Mouse (Mus musculus) kidney, postnatal 0 days (tissue): ENCODE results near the gene Sbk2. TPM values are rescaled to one million over a fixed set of nuclear protein-coding genes. Genes with fewer than 3 reads are reported as not detected.

Experiments
- ATAC-seq: fragments of 200-750 bp; cut with Nextera tagmentation; replicated peaks from 2 replicates; pipeline ENCODE4 v1.8.0; 2017; ENCODE audit warnings: low read depth, moderate number of reproducible peaks, moderate TSS enrichment, moderate library complexity; ENCODE audit not compliant: low FRiP score
- DNase-seq: peaks from one replicate; pipeline ENCODE4 v3.0.0-alpha.2; 2016; ENCODE audit warnings: low spot score
- H3K27ac ChIP-seq: fragments of 300-500 bp; sonication (generic); 2 replicates; pipeline ENCODE4 v1.5.1; 2014; ENCODE audit warnings: mild to moderate bottlenecking
- H3K27me3 ChIP-seq: fragments of 300-500 bp; sonication (generic); 2 replicates; pipeline ENCODE4 v1.6.1; 2014; ENCODE audit warnings: low read length, mixed read lengths; ENCODE audit not compliant: insufficient read depth
- H3K36me3 ChIP-seq: fragments of 300-500 bp; sonication (generic); 2 replicates; pipeline ENCODE4 v1.6.1; 2014; ENCODE audit warnings: low read length, mixed read lengths; ENCODE audit not compliant: insufficient read depth
- H3K4me1 ChIP-seq: fragments of 300-500 bp; sonication (generic); replicated peaks from 2 replicates; pipeline ENCODE4 v1.6.1; 2014; ENCODE audit warnings: antibody characterized with exemption, low read length, mixed read lengths; ENCODE audit not compliant: insufficient read depth
- H3K4me2 ChIP-seq: fragments of 300-500 bp; sonication (generic); 2 replicates; pipeline ENCODE4 v1.6.1; 2014; ENCODE audit warnings: mild to moderate bottlenecking, low read length, moderate library complexity, mixed read lengths
- H3K4me3 ChIP-seq: fragments of 300-500 bp; sonication (generic); replicated peaks from 2 replicates; pipeline ENCODE4 v1.5.1; 2014; ENCODE audit warnings: low read depth, low read length
- H3K9ac ChIP-seq: fragments of 300-500 bp; sonication (generic); 2 replicates; pipeline ENCODE4 v1.6.1; 2014; ENCODE audit warnings: low read depth, low read length
- H3K9me3 ChIP-seq: fragments of 300-500 bp; sonication (generic); replicated peaks from 2 replicates; pipeline ENCODE4 v1.6.1; 2016; ENCODE audit warnings: low read length, inconsistent platforms, mixed read lengths
- CTCF ChIP-seq: IDR thresholded peaks from 2 replicates; pipeline ENCODE4 v1.5.1; 2016; ENCODE audit warnings: antibody characterized with exemption, low read depth, mild to moderate bottlenecking, moderate library complexity
- WGBS: fragments of 180-500 bp; shearing (Covaris S2); extraction: QIAGEN DNeasy Blood & Tissue Kit; methylation state at CpG from one replicate; pipeline ENCODE4 v1.1.7; 2014; 5-methylcytosine and 5-hydroxymethylcytosine counted together
- polyA plus RNA-seq: library from polyadenylated mRNA; unstranded; fragments of >200 nt; fragmentation: Nextera tagmentation; extraction: Ambion mirVana; gene quantifications from 2 replicates; pipeline ENCODE4 v1.2.1, GENCODE M21; 2015

Sbk2 gene
- polyA plus RNA-seq, 1 experiment from 2014 or later = 0.12 TPM

DNA sequence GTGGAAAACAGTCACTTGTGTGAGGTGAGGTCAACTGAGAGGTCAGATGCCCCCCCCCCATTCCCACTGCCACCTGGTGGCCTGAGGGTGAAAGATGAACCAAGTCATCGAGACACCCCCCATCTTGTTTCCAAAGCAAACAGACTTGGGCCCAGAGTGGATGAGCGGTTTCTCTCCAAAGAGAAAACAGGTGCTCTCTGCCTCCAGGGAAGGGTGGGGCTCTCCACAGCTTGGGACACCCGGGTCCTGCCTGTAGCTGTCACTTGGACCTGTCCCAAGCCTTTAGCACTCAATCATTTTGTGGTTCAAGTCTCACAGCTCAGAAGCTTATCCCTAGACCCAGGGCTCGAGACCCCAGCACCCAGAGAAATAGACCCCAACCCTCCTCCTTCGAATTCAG is 679 bp downstream of the Sbk2 start:
- no peaks in the 10 kb centered on the region for H3K27me3 ChIP-seq
- no peaks in the 10 kb centered on the region for H3K9me3 ChIP-seq
- H3K4me3 ChIP-seq = no peak overlapping the region
- no peak for ATAC-seq
- H3K36me3 ChIP-seq = no peaks in the 10 kb centered on the region
- no peak overlapping the region for H3K27ac ChIP-seq
- H3K4me1 ChIP-seq = no peaks in the 10 kb centered on the region
- H3K9ac ChIP-seq = no peak overlapping the region
- 64% methylated on average over 5 of the region's 5 CpGs for WGBS
- H3K4me2 ChIP-seq = no peak overlapping the region
- peak; percentile 14; the same call in 1 of the 2 replicates for TF ChIP-seq CTCF
- no peak for DNase-seq

DNA sequence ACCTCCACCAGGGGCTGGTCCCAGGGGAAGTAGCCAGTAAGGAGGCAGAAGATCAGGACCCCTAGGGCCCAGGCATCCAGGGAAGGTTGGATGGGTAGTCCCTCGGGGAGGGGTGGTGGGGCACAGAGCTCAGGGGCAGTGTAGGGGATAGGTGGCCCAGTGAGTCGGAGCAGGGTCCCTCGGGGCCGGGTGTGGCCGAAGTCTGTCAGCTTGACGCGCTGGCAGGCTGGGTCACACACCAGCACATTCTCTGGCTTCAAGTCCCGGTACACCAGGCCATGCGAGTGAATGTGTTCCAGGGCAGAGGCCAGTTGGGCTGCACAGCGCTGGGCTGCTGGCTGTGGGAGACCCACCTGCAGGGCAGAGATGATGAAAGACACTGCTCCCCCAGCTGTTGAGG is 6.8 kb downstream of the Sbk2 start:
- Histone ChIP-seq H3K27ac (no peak overlapping the region), H3K4me1 (no peaks in the 10 kb centered on the region), H3K9me3 (no peaks in the 10 kb centered on the region), H3K4me3 (no peak overlapping the region), H3K27me3 (no peaks in the 10 kb centered on the region), H3K36me3 (no peaks in the 10 kb centered on the region), H3K4me2 (no peak overlapping the region), H3K9ac (0 out of 2 replicates have a peak overlapping the region, but pooled peaks have one; percentile 14)
- WGBS = 78% methylated on average over 10 of the region's 10 CpGs
- no peak for DNase-seq
- TF ChIP-seq CTCF = no peak
- ATAC-seq = no peak

- Histone ChIP-seq H3K27me3 (no peaks in the 10 kb centered on the region), H3K4me2 (no peak overlapping the region), H3K4me3 (no peak overlapping the region), H3K36me3 (no peaks in the 10 kb centered on the region), H3K4me1 (no peaks in the 10 kb centered on the region), H3K9me3 (no peaks in the 10 kb centered on the region), H3K9ac (no peak overlapping the region), H3K27ac (no peak overlapping the region)
- DNase-seq = no peak
- no peak for TF ChIP-seq CTCF
- 18% methylated on average over 10 of the region's 10 CpGs for WGBS
- no peak; the same call in 1 of the 2 replicates for ATAC-seq
Measured at GRCm38 (mm10) chr7:4953815-4954445, 10.3 kb downstream of the Sbk2 start.

DNA sequence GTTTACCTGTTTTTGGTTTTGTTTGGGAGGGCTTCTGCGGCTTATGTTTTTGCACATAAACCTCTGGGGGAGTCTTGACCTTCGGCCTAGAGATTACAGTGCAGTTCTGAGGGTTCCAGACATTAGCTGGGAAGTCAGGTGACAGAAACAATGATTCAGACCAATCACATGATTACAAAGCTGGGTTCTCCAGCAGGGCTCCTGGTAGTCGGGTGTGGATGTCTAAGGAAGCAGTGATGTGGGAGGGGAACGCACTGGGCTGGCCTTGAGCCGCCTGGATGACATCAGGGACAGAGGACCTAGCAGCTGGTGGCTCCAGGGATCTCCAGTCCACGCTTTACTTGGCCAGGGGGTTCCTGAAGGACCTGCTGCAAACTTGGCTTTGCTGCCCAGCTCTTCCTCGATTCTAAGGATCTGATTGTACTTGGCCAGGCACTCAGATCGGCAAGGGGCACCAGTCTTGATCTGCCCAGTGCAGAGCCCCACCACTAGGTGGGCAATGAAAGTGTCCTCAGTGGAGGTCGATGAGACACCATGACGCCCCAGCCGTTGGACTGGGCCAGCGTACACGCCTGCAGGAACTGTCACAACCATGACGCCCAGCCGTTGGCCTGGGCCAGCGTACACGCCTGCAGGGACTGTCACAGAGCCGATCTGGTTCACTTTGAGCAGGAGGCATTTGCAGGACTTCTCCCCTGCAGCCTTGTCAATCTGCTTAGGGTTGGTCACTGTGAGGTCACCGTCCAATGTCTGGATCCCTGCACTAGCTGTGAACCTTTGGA is 13.5 kb downstream of the Sbk2 start:
- Histone ChIP-seq H3K4me1 (no peaks in the 10 kb centered on the region), H3K4me3 (no peak overlapping the region), H3K36me3 (no peaks in the 10 kb centered on the region), H3K9ac (no peak overlapping the region), H3K27ac (no peak overlapping the region), H3K9me3 (no peaks in the 10 kb centered on the region), H3K4me2 (no peak overlapping the region), H3K27me3 (no peaks in the 10 kb centered on the region)
- DNase-seq (no peak), ATAC-seq (no peak)
- WGBS = 82% methylated on average over 19 of the region's 19 CpGs
- TF ChIP-seq CTCF = no peak

GRCm38 (mm10) chr7:4948386-4948785 is 15.8 kb downstream of the Sbk2 start:
- Histone ChIP-seq H3K27me3 (no peaks in the 10 kb centered on the region), H3K36me3 (no peaks in the 10 kb centered on the region), H3K27ac (no peak overlapping the region), H3K4me2 (no peak overlapping the region), H3K9ac (no peak overlapping the region), H3K4me3 (no peak overlapping the region), H3K4me1 (no peaks in the 10 kb centered on the region), H3K9me3 (no peaks in the 10 kb centered on the region)
- ATAC-seq = no peak
- 61% methylated on average over 6 of the region's 6 CpGs for WGBS
- no peak for TF ChIP-seq CTCF
- no peak for DNase-seq

DNA sequence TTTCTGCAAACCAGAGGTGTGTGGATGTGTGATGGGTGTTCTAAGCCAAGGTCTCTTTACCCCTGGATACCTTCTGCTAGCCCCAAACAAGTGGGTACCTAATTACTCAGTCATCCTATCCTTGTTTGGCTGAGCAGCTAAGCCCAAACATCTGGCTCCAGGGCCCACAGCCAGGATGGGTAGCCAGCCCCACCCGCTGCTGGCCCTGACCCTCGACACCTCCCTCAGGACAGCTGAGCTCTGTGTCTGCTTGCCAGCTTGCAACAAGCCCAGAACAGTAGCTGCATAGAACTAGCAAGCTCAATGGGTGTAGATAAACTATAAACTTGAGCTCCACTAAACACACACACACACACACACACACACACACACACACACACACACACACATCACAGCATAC is 16.4 kb downstream of the Sbk2 start:
- H3K4me3 ChIP-seq = no peak overlapping the region
- no peaks in the 10 kb centered on the region for H3K36me3 ChIP-seq
- H3K9me3 ChIP-seq = no peaks in the 10 kb centered on the region
- WGBS = 36% methylated on average over 2 of the region's 2 CpGs
- no peak overlapping the region for H3K9ac ChIP-seq
- ATAC-seq = no peak
- no peak for DNase-seq
- H3K4me2 ChIP-seq = no peak overlapping the region
- no peaks in the 10 kb centered on the region for H3K27me3 ChIP-seq
- TF ChIP-seq CTCF = no peak
- no peak overlapping the region for H3K27ac ChIP-seq
- H3K4me1 ChIP-seq = no peaks in the 10 kb centered on the region
